Mouse (Mus musculus) left cerebral cortex, adult 6 months (tissue): ENCODE measurements around the gene Styk1. TPM values are rescaled to one million over a fixed set of nuclear protein-coding genes. Genes with fewer than 3 reads are reported as not detected.

Experiments used
- long read RNA-seq, 2 experiments: library from polyadenylated mRNA; unstranded; transcript quantifications; one replicate each; pipeline ENCODE4 v2.0.0; 2019 to 2020
- polyA plus RNA-seq: library from polyadenylated mRNA; unstranded; fragments of <200 nt; fragmentation: Nextera tagmentation; gene quantifications from 2 replicates; pipeline ENCODE4 v1.2.3, GENCODE M21; 2021

Gene Styk1
- not detected in 2 replicates for polyA plus RNA-seq
- long read RNA-seq, experiment 1, partial matches to known transcripts: 1 of 1 reads
- long read RNA-seq, experiment 1, other reads (novel, unspliced or antisense): 0 of 1 reads
- long read RNA-seq, experiment 2: 0 reads

GRCm38 (mm10) chr6:131353352-131353919 is at the start of gene Styk1:
TSS of gene Styk1 (minus strand) at chr6:131353597.

GRCm38 (mm10) chr6:131388040-131389021 is 34.9 kb upstream of the Styk1 start, which contains the start of gene Ybx3:
TSS of gene Ybx3 (minus strand) at chr6:131388476.

GRCm38 (mm10) chr6:131292991-131293788 is 60.2 kb downstream of the Styk1 start, which contains the start of gene Magohb:
TSS of gene Magohb (minus strand) at chr6:131293244.

Other genes starting within 250 kb of the Styk1 start
- gene Klra2, start 106.2 kb downstream of the Styk1 start, polyA plus RNA-seq: not detected in 2 replicates
- 24.4 and 26.5 TPM in 2 replicates for gene Magohb, start 60.4 kb downstream of the Styk1 start, polyA plus RNA-seq
- 4.4 and 5.4 TPM in 2 replicates for gene Ybx3, start 34.9 kb upstream of the Styk1 start, polyA plus RNA-seq
- not detected in 2 replicates for gene 5430401F13Rik, start 132.8 kb upstream of the Styk1 start, polyA plus RNA-seq
- gene Gm6619, start 132.8 kb upstream of the Styk1 start, polyA plus RNA-seq: not detected in 2 replicates